ENCODE assay signal across 31 mouse cellular contexts in the genomic region with DNA sequence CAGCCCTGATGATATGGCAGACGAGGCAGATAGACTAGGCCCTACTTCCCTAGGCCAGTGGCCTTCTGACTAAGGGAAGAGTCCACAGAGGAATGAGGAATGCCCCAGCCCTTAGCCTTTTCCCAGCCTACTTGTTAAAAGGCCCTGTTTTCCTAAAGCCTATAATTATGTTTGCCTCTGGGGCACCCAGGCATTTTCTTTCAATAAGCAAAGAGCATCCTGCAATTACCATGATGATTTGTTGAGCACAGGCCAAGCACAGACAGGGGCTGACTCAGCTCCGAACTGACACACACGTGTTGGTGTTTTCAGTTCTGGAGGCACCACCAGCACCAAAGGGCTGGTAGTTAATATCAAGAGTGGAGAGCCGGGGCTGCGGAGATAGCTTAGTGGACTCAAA.
DNase-seq lines count a peak whose midpoint lies in the region; ATAC-seq lines count a peak whose summit lies in the region.
"Had no signal": no experiment of that assay in that cellular context is flagged by ENCODE, and none has a peak within 500 bp of the region (broad histone marks: within the 10 kb centered on the region; RNA-seq: fewer than 3 reads in every experiment).

No protein-coding gene starts in this region.

- intact Hi-C loops in heart, postnatal 10 days (cut with DNase I) = no loop called here

- H3K4me1 ChIP-seq in forebrain, embryonic 16.5 days (replicated peaks; ENCODE audit: control insufficient read depth, insufficient read depth, low read length) = peaks cover 18% of the 10 kb centered on the region
- peaks cover 35% of the 10 kb centered on the region for H3K4me1 ChIP-seq in forebrain, embryonic 12.5 days
- peaks cover 57% of the 10 kb centered on the region for H3K4me1 ChIP-seq in embryonic facial prominence, embryonic 15.5 days

- H3K27me3 ChIP-seq in forebrain, embryonic 16.5 days (replicated peaks; ENCODE audit: control insufficient read depth, insufficient read depth, low read length) = no peaks in the 10 kb centered on the region
- H3K27me3 ChIP-seq in forebrain, embryonic 12.5 days = 0 out of 2 replicates have a peak, but pooled peaks cover 5% of the 10 kb centered on the region
- no peaks in the 10 kb centered on the region for H3K27me3 ChIP-seq in embryonic facial prominence, embryonic 15.5 days
- H3K27me3 ChIP-seq: CH12.LX; heart, embryonic 15.5 days; Patski had no signal

- no peaks in the 10 kb centered on the region for H3K36me3 ChIP-seq in forebrain, embryonic 16.5 days (ENCODE audit: control insufficient read depth, insufficient read depth)
- H3K36me3 ChIP-seq in forebrain, embryonic 12.5 days (replicated peaks) = 0 out of 2 replicates have a peak, but pooled peaks cover 6% of the 10 kb centered on the region
- H3K36me3 ChIP-seq in embryonic facial prominence, embryonic 15.5 days = peaks cover 10% of the 10 kb centered on the region; the same call in 1 of the 2 replicates
- H3K36me3 ChIP-seq: heart, embryonic 10.5 days; heart, embryonic 15.5 days; hindbrain, embryonic 12.5 days; midbrain, embryonic 12.5 days; neural tube, embryonic 15.5 days had no signal

- DNase-seq in 3T3-L1 (ENCODE audit: low read depth, low spot score) (peak; percentile 15), NIH3T3 (ENCODE audit: low read depth) (peak; percentile 62)
- DNase-seq in lung, adult 18-20 months = no peak
- DNase-seq in frontal cortex, postnatal 25 days (ENCODE audit: low spot score in 2 of 2) = no peak
- no peak for DNase-seq in heart, postnatal 10 days
- DNase-seq: adrenal gland, postnatal 14 days; B cell, adult 2 months; cerebellum, adult 18-20 months; cerebellum, postnatal 10 days; gastrocnemius, postnatal 25 days; heart, adult 11 months; heart, postnatal 36 days; kidney, adult 8-10 months; kidney, postnatal 14 days; left cerebral cortex, postnatal 4 days; lung, postnatal 36 days; retina, postnatal 1 day; right cerebral cortex, postnatal 14 days had no signal

- no peak overlapping the region for H3K9ac ChIP-seq in forebrain, embryonic 16.5 days (replicated peaks; ENCODE audit: low read depth, low read length)
- H3K9ac ChIP-seq in forebrain, embryonic 12.5 days = no peak overlapping the region
- no peak overlapping the region for H3K9ac ChIP-seq in embryonic facial prominence, embryonic 15.5 days
- H3K9ac ChIP-seq: heart, embryonic 15.5 days; hindbrain, embryonic 12.5 days; midbrain, embryonic 12.5 days; neural tube, embryonic 15.5 days had no signal

- ATAC-seq in forebrain, embryonic 16.5 days = peak; percentile 47; the same call in 1 of the 2 replicates
- ATAC-seq in forebrain, embryonic 12.5 days (ENCODE audit: low FRiP score) = no peak
- ATAC-seq in embryonic facial prominence, embryonic 15.5 days (ENCODE audit: insufficient number of reproducible peaks, low FRiP score, low TSS enrichment, low read depth) = 0 out of 2 replicates have a peak, but pooled peaks have one; percentile 22
- ATAC-seq: intestine, embryonic 16.5 days; Patski had no signal

- 34% methylated on average over 5 of the region's 5 CpGs for WGBS in forebrain, embryonic 16.5 days
- whole genome bisulfite sequencing in forebrain, embryonic 12.5 days = 47% methylated on average over 5 of the region's 5 CpGs
- WGBS in embryonic facial prominence, embryonic 15.5 days = 25% methylated on average over 5 of the region's 5 CpGs

- no peak overlapping the region for H3K27ac ChIP-seq in forebrain, embryonic 16.5 days (ENCODE audit: low read length)
- no peak overlapping the region for H3K27ac ChIP-seq in forebrain, embryonic 12.5 days
- peak overlapping the region; percentile 48 for H3K27ac ChIP-seq in embryonic facial prominence, embryonic 15.5 days (replicated peaks)
- H3K27ac ChIP-seq: heart, embryonic 10.5 days; heart, embryonic 15.5 days; hindbrain, embryonic 12.5 days; layer of hippocampus, adult 2 months; midbrain, embryonic 12.5 days; neural tube, embryonic 15.5 days had no signal

- no peak overlapping the region for H3K4me3 ChIP-seq in forebrain, embryonic 16.5 days (replicated peaks; ENCODE audit: low read length)
- H3K4me3 ChIP-seq in forebrain, embryonic 12.5 days (replicated peaks) = no peak overlapping the region
- no peak overlapping the region for H3K4me3 ChIP-seq in embryonic facial prominence, embryonic 15.5 days (replicated peaks)
- H3K4me3 ChIP-seq: heart, embryonic 10.5 days; heart, embryonic 15.5 days; hindbrain, embryonic 12.5 days; layer of hippocampus, adult 2 months; midbrain, embryonic 12.5 days; neural tube, embryonic 15.5 days had no signal

- H3K4me2 ChIP-seq in forebrain, embryonic 16.5 days (ENCODE audit: low read length) = no peak overlapping the region
- no peak overlapping the region for H3K4me2 ChIP-seq in forebrain, embryonic 12.5 days
- no peak overlapping the region for H3K4me2 ChIP-seq in embryonic facial prominence, embryonic 15.5 days (replicated peaks)
- H3K4me2 ChIP-seq: heart, embryonic 15.5 days; hindbrain, embryonic 12.5 days; liver, embryonic 11.5 days; midbrain, embryonic 12.5 days; neural tube, embryonic 15.5 days had no signal

- no peaks in the 10 kb centered on the region for H3K9me3 ChIP-seq in forebrain, embryonic 16.5 days (ENCODE audit: control insufficient read depth, low read length)
- no peaks in the 10 kb centered on the region for H3K9me3 ChIP-seq in forebrain, embryonic 12.5 days
- H3K9me3 ChIP-seq in embryonic facial prominence, embryonic 15.5 days (replicated peaks) = no peaks in the 10 kb centered on the region
- H3K9me3 ChIP-seq: heart, embryonic 10.5 days; heart, embryonic 15.5 days; hindbrain, embryonic 12.5 days; midbrain, embryonic 12.5 days; neural tube, embryonic 15.5 days had no signal

Comparison
In these comparisons a context has a peak if more than half of its experiments do, and no peak if none do; other contexts are left out.
1. DNase-seq: peak in 3T3-L1 (single experiment) and NIH3T3 (single experiment); none in lung, adult 18-20 months (0 of 2), frontal cortex, postnatal 25 days (0 of 2) and heart, postnatal 10 days (0 of 2).